Mouse (Mus musculus) left cerebral cortex, adult 18-20 months (tissue): ENCODE measurements around the gene Nlrp10. TPM values are rescaled to one million over a fixed set of nuclear protein-coding genes. Genes with fewer than 3 reads are reported as not detected.

ENCODE experiments used
- DNase-seq, 2 experiments: peaks; one replicate each; pipeline ENCODE4 v3.0.0; 2021 to 2022; ENCODE audit warnings: low spot score in 2 of 2, mixed read lengths in 1 of 2
- long read RNA-seq, 2 experiments: library from polyadenylated mRNA; stranded (forward); transcript quantifications; one replicate each; pipeline ENCODE4 v2.0.0; 2021
- total RNA-seq, 2 experiments: library from RNA; stranded (reverse); gene quantifications; 2 replicates each; pipeline ENCODE4 v1.2.3; 2021

The Nlrp10 gene
- total RNA-seq = under 1 TPM; 0.44 to 0.52 TPM
- long read RNA-seq, experiment 1, partial matches to known transcripts = 0 of 1 reads
- long read RNA-seq, experiment 1, other reads (novel, unspliced or antisense) = 1 of 1 reads
- long read RNA-seq, experiment 2 = 0 reads

DNA sequence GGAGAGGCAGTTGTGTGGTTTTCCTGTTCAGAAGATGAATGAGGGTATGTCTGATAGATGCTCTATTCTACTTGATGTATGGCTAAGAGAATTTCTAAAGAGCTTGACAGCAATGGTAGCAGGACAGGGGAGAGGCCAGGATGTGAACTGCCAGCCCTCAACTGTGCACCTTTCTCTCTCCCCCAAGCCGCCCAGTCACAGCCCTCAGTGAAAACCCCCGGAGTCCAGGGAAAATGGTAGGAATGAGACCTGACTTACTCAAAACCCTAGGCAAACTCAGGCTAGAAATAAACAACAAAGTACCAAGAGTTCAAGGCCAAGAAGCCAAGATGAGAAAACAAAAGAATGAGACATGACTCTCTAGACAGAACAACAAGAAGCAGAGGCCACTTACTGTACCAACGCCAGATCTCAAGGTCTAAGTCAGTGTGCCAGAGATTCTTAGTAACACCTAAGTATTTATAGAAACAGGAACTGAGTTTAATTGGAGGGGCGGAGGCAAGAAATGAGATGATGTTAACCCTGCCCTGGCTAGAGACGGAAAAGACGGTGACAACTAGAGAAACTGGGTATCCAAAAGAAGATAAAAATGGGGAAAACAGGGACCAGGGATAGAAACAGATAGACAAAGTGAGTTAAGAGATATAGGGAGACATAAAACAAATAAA lies at the start of gene Nlrp10:
TSS of gene Nlrp10 (minus strand) at position 453 of the 668 bp plus-strand sequence.
- no peak for DNase-seq

DNA sequence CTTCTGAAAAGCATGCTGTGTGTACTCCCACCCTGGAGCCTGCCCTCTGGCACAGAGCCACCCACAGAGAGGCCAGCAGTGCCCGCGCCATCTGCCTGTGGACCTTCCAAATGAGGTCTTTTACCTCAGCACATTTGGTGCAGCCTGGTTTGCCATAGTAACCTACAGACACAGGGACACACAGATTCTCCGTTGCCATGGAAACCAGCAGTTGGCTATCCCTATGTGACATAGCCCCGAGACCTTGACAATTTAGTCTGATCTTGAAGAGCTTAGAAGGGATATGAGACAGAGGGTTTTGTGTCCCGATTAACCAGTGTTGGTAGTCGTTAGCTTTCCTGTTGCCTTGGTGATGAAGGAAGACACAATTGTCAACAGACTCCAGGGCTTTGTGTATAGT lies 42.3 kb upstream of the Nlrp10 start:
- no peak for DNase-seq

DNA sequence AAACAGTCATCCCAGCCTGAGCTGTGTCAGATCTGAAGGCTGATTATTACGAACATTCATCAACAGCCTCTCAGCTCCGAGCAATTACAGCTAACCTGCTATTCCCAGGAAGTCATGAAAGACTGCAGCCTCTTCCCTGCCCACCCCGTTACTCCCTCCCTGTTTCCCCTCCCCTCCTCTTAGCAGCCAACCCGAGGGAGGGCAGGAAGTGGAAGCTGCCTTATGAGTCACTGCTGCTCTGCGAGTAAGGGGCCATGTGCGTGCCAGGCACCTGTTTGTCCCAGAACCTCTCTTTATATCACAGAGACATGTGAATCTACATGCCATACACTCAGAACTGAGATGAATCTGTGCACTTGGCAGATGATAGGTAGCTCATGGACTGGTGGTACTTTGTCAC lies 38.2 kb upstream of the Nlrp10 start:
- DNase-seq = no peak

DNA sequence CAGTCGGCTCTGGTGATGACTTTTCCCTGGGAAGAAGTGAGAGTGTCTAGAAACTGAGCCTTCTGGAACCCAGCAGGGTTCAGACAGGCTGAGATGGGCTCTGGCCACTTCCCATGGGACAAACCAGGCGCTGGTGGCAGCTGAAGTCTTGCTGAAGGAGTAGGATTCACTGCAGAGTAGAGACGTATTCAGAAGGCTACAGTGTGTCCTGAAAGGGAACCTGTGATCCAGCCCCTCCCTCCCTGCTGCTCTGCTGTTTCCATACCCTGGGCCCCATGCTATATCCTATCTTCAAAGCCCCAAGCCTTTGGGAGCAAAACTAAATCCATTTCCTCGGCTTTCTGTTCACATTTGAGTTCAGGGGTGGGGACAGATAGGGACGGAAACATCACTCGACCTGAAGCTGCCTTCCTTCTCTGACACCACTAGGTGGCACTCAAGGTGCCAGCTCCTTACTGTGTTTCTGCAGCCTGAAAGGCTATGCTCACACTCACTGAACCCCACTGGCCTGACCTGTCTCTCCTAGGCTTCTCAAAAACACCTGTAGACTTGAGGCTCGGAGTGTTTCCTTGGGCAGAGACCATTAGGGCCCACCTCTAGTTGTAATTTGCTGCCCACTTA lies 36.9 kb upstream of the Nlrp10 start:
- DNase-seq = peak; percentile 63 to 65

DNA sequence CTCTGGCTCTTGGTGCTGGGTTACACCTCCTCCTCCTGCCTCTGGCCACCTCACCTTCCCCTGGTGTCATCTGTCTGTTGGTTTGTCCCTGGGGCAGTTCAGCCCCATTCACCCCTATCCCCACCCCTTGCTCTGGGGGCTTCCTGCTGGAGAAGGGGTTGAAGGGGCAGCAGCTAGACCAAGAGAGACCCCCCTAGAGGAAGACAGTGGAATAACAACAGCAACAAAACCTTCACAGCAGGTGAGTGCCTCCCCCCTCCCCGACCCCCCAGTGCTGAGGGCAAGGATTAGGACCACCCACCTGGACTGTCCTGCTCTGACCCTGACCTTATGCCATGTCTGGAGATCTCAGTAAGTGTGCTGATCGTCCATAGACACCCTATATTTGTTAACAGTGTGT lies 36.0 kb upstream of the Nlrp10 start:
- no peak for DNase-seq

DNA sequence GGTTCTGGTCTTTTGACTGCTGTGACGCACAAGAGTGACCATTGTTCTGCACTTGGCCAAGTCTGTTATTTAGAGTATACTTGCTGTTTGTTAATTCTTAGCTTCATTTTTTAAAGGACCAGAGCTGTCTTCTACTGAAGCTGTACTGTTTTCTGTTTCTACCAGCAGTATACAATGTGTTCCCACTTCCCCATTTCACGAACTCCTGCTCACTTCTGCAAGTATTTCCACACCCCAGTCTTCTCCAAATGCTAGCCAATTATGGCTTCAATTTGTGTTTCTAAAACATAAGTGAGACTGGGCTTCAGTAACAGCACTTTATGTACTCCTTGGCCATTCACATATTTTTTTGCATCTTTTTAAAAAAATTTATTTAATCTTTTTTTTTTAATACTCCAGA lies 27.8 kb upstream of the Nlrp10 start:
- DNase-seq = no peak

DNA sequence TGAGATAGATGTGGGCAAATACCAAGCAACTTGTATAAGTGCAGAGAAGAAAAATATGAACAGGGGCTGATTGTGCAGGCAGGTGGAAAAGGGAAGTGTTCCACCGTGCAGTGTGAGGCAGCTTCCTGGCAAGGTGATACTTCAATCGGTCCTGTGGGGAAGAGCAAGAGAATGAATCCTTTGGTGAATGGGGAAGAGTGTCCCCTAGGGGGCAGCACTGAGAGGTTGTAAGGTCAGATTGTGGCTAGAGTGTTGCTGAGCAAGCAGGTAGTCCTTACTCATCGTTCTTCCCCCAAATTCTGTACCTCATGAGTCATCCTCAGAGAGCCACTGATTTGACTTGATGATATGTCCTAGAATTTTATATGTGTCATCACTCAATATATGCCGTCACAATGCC lies 24.2 kb upstream of the Nlrp10 start:
- peak in 1 of 2 experiments; percentile 39 for DNase-seq

DNA sequence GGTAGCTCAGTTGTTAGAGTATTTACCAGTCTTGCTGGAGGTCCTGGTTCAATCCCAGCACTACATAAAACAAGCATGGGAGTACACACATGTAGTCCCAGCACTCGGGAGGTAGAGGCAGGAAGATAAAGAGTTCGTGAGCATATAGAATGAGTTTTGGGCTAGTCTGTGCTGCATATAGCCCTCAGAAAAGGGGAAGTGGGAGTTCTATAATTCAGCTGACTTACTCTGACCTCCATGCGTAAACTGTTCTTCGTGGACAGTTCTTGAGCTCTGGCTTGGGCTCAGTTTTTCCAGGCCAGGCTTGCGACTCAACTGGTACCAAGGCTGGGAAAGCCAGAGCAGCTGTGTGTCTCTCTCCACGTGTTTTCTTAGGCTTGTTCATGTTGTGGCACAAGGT lies 22.8 kb upstream of the Nlrp10 start:
- DNase-seq = no peak

DNA sequence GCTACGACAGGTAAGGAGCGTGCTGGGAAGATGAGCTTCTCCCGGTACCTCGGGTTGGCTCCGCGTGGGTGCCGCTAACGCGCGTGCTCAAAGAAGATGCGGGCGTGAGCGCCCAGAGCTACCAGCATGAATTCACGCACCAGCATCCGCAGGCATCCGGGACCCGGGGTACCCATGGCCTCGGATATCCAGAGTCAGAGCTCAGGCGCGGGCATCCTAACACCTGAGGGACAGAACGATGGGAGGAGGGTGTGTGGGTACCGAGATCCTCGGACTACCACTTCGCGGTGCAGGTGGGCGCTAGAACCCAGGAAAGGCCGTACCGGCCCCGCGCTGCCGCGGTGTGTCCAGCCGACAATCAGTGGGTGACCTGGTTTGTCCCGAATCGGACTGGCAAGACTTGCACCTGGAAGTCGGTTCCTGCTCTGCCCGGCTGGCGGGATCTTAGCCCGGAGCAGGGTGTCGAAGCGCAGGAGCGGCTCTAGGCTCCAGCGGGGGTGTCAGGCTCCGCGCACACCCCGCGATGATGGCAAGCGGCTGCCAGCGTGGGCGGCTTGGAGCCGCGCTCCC lies 20.9 kb upstream of the Nlrp10 start:
- DNase-seq = peak; percentile 72 to 84

DNA sequence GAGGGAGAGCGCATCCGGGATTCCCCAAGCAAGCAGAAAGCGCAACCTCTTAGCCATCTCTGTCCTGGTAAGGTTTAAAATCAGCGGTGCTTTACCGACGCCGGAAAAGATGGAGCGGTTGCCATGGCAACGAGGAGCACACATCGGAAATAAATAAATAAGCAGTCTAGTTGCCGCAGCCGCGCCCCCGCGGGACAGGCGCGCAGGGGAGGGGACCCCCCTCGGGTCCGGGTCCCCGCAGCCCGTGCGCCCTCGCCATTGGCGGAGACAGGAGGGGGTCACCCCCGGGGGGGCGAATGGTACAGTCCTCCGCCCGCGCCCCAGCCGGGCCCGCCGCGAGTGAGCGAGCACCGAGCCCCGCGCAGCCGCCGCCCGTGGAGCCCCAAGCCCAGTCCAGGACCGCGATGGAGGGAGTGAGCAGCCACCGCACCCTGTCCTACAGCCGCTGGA lies 20.4 kb upstream of the Nlrp10 start, which contains the start of gene Tub:
TSS of gene Tub (plus strand) at position 27 of the 450 bp plus-strand sequence.
- DNase-seq = peak; percentile 77 to 86

DNA sequence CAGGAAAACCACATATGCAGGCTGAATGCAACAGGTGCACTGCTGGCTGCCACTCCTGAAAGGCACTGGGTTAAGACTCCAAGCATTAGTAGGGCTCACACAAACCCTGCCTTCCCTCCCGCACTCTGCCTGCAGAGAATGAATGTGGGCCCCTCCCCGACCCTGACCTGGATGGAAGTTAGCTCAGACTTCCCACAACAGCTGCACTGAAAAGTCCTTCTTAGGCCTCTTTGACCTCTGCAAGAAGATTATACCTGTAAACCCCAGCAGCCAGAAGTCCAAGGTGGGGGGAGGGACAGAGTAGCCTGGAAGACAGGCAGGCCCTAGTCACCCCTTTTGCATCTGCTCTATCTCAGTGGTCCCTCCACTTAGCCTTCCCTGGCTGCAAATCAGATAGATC lies 19.3 kb upstream of the Nlrp10 start:
- no peak for DNase-seq

DNA sequence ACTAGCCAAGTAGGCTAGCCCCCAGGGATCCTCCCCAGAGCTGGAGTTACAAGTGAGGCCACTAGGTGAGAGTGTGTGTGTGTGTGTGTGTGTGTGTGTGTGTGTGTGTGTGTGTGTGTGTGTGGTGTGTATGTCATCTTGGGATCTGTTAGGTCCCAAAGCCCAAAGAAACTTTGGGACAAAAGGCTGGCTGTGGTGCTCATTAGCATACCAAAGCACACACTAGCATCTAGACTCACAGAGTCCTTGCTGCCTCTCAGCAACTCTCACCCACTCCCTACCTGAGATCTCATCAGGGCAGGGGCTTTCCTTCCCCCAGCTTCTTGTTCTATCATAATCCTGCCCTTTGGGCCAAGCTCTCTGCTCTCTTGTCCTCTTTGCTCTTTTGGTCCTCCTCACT lies 18.6 kb upstream of the Nlrp10 start:
- DNase-seq = no peak

DNA sequence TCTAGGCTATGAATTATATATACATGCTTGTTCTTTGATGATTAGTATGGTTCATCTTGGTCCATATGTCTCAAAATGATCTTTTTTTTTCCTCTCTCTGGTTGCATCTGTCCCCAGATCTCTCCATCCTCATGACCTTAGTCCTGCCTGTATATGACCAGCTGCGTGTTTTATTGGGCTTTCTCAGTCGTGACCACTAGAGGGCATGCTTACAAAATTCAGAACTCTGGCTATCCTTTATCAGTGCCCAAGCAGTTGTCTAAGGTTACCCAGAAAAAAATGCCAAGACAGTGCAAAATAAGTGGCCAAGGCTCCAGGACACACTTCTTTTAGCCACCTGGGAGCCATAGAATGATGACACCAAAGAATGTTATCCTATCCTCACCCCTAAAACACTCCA lies 14.0 kb upstream of the Nlrp10 start:
- peak; percentile 47 to 56 for DNase-seq

DNA sequence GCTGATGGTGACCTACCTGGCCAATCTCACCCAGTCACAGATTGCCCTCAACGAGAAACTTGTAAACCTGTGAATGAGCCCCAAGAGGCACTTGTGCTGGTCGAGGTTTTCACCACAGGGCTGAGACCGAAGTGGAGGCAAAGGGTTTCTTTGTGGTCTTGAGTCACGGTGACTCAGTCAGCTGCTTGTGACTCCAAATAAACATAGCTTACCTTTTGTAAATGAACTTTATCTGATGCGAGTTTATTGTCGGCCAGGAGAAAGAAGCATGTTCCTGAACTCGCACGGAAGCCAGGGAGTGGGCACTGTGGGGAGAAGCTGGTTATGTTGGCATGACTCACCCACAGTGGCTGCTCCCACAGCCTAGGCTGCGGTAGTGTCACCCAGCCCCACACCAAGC lies 11.5 kb upstream of the Nlrp10 start:
- DNase-seq = no peak

DNA sequence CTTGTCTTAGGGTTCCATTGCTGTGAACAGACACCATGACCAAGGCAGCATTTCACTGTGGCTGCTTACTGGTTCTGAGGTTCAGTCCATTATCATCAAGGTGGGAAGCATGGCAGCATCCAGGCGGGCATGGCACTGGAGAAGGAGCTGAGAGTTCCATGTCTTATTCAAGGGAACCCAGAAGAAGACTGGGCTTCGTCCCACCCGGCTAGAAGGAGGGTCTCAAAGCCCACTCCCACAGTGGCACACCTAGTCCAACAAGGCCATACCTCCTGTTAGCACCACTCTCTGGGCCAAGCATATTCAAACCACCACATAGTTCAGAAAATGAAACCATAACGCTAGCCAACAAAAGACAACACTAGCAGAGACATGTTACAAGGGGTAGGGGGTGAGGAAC lies 6.6 kb upstream of the Nlrp10 start:
- no peak for DNase-seq

DNA sequence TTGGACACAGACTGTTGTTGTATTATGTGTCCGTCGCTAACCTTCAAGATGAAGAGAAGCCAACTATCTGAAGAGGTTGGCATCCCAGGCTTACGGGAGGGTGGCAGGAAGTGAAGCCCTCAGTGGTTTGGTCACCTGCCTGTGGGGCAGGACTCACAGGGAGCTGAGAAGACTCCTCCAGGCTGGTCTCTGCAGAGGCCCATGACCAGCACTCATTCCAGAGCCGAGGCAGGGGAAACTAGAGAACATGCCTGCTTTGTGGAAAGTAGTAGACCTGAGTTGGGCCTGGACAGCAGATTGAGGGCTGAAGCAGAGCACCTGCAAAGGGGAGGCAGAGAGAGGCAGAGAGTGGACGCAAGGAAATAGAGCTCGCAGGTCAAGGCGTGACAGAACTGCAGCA lies 5.4 kb upstream of the Nlrp10 start:
- no peak for DNase-seq

DNA sequence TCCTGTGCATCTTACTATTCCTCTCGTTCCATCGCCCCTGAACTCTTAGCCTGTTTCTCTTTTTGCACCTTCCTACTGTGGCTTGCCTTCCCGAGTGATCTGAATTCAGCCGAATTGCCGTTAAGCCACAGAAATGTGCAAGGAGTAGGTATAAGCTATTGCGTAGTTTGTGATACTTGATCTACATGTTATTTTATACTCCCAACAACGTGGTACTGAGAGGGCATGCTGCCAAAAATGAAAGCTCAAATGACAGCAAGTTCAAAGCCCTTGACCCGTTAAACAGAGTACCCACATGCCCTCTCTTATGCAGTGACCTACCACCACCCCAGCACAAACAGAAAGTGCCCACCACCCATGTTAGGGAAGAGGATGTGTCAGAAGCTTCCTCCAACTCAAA lies 4.9 kb upstream of the Nlrp10 start:
- no peak for DNase-seq

DNA sequence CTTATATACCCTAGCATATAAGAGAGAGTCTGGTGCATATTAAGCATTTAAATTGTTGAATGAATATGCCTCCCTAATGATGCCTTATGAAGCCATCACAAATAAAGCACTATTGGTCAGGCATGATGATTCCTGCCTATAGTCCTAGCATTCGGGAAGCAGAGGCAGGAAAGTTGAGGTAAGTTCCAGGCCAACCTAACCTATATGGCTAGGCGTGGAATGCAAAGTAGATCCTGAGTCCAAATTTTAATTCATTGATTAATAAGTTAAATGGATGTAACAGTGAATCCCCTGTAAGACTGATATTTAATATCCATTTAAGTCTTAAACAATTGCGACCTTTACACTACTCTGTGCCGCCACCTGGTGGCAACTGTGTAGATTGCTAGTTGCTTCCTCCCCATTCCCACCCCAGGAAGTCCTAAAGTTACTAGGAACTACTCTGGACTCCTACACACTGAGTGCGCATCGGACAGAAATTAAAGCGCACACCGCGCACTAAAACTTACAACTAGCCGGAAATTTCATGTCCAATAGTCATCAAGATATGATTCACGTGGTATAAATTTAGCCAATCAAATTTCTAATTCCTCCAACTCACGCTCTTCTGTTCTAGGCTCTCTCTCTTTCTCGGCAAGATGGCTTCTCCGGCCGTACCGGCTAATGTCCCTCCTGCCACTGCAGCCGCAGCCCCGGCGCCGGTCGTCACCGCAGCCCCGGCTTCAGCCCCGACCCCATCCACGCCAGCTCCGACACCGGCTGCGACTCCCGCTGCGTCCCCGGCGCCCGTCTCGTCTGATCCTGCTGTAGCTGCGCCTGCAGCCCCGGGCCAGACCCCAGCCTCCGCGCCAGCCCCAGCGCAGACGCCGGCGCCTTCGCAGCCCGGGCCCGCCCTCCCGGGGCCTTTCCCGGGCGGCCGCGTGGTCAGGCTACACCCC lies 4.1 kb upstream of the Nlrp10 start, which contains the start of gene Eif3f:
TSS of gene Eif3f (plus strand) at position 624 of the 938 bp plus-strand sequence.
- DNase-seq = peak; percentile 94 to 95

DNA sequence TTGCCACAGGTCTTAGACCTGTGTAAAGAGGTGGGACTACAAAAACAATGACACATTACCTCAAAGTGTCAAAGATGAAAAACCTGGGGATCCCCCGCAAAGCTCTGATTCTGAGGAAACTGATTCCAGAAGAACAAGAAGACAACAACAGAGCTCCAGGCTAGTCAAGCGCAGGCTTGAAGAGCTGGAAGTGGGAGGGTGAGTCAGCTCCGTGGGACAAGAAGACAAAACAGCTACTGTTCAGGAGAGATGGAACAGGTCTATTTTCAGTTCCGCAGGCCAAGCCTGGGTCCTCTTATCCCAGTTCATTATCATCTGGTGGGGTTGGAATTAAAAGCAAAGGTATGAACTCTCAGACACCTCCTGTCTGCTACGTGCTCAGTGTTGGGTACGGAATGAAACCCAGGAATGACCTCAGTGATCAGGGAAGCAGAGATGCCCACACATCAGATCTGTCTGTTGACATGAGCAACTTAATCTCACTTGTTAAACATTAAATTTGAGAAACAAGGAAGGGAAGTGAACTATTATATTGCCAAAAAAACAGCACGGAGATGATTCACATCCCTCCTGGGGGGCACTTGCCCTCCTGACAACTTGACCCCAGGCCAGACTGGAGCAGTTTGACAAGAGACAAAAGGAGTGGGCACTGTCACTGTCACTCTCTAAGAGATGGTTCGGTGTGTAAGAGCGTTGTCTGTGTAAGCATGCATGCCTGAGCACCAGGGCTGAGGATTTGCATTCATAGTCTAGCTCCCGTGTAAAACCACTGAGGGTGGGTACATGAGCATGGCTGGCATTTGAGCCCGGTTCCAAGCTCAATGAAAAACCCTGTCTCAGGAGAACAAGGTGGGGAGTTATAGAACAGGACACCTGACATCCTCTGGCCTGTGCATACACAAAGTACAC lies 1.4 kb downstream of the Nlrp10 start:
- peak in 1 of 2 experiments; percentile 43 for DNase-seq

DNA sequence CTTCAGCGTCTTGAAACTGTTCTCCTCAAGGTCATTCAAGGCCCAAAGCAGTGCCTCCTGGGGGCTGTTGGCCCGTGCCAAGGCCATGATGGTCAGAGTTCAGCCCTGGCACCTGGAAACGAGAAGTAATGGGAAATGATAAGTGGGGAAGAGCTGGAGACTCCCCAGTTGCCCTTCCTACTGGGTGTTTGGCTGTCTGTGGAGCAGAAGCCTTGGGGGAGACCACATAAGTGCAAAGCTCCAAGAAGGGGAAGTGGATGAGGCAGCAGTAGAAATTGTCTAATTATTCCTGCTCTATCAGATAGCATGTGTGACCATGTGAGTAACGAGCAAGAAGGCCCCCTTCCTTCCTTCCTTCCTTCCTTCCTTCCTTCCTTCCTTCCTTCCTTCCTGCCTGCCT lies 2.9 kb downstream of the Nlrp10 start:
- DNase-seq = no peak
